Mouse (Mus musculus) lung, embryonic 14.5 days (tissue): ENCODE results near the gene Nxpe3. TPM values are rescaled to one million over a fixed set of nuclear protein-coding genes. Genes with fewer than 3 reads are reported as not detected.

Experiments used
- ATAC-seq: fragments of 200-750 bp; cut with Nextera tagmentation; 2 replicates; pipeline ENCODE4 v1.8.0; 2017; ENCODE audit warnings: mild to moderate bottlenecking, moderate TSS enrichment, moderate library complexity; ENCODE audit not compliant: insufficient read depth
- DNase-seq: peaks from one replicate; pipeline ENCODE4 v3.0.0-alpha.2; 2015
- H3K27ac ChIP-seq: fragments of 300-500 bp; sonication (generic); 2 replicates; pipeline ENCODE4 v1.5.1; 2014; ENCODE audit warnings: low read depth, mild to moderate bottlenecking, moderate library complexity
- H3K27me3 ChIP-seq: fragments of 300-500 bp; sonication (generic); 2 replicates; pipeline ENCODE4 v1.6.1; 2014; ENCODE audit warnings: low read length, control low read depth; ENCODE audit not compliant: insufficient read depth
- H3K36me3 ChIP-seq: fragments of 300-500 bp; sonication (generic); 2 replicates; pipeline ENCODE4 v1.6.1; 2014; ENCODE audit warnings: control low read depth; ENCODE audit not compliant: insufficient read depth
- H3K4me1 ChIP-seq: fragments of 300-500 bp; sonication (generic); 2 replicates; pipeline ENCODE4 v1.6.1; 2014; ENCODE audit warnings: antibody characterized with exemption, control low read depth; ENCODE audit not compliant: insufficient read depth
- H3K4me2 ChIP-seq: fragments of 300-500 bp; sonication (generic); 2 replicates; pipeline ENCODE4 v1.6.1; 2014; ENCODE audit warnings: mild to moderate bottlenecking
- H3K4me3 ChIP-seq: fragments of 300-500 bp; sonication (generic); 2 replicates; pipeline ENCODE4 v1.5.1; 2014; ENCODE audit warnings: low read depth, low read length
- H3K9ac ChIP-seq: fragments of 300-500 bp; sonication (generic); 2 replicates; pipeline ENCODE4 v1.6.1; 2014
- H3K9me3 ChIP-seq: fragments of 300-500 bp; sonication (generic); 2 replicates; pipeline ENCODE4 v1.6.1; 2016; ENCODE audit warnings: low read depth, low read length, control low read depth
- CTCF ChIP-seq: IDR thresholded peaks from 2 replicates; pipeline ENCODE4 v1.5.1; 2016; ENCODE audit warnings: antibody characterized with exemption, low read depth
- WGBS: fragments of 180-500 bp; shearing (Covaris S2); extraction: QIAGEN DNeasy Blood & Tissue Kit; methylation state at CpG from one replicate; pipeline ENCODE4 v1.1.7; 2014; 5-methylcytosine and 5-hydroxymethylcytosine counted together
- polyA plus RNA-seq: library from polyadenylated mRNA; unstranded; fragments of >200 nt; fragmentation: Nextera tagmentation; extraction: Ambion mirVana; gene quantifications from 2 replicates; pipeline ENCODE4 v1.2.1, GENCODE M21; 2014

Gene Nxpe3
- polyA plus RNA-seq, 1 experiment from 2014 or later: 1.7 TPM

- 61% methylated on average over 6 of the region's 6 CpGs for WGBS
- peak; percentile 58; the same call in 1 of the 2 replicates for ATAC-seq
These were observed 36.6 kb downstream of the Nxpe3 start for GRCm38 (mm10) chr16:55858465-55858864.

GRCm38 (mm10) chr16:55852943-55853727 lies 42.0 kb downstream of the Nxpe3 start:
- ATAC-seq: peak; percentile 58; the same call in 1 of the 2 replicates

More at GRCm38 (mm10) chr16:55858465-55858864, 36.6 kb downstream of the Nxpe3 start:
- H3K27ac ChIP-seq: no peak overlapping the region
- H3K9me3 ChIP-seq: no peaks in the 10 kb centered on the region
- H3K4me1 ChIP-seq: no peaks in the 10 kb centered on the region
- H3K4me2 ChIP-seq: no peak overlapping the region
- DNase-seq: peak; percentile 74
- no peak overlapping the region for H3K9ac ChIP-seq
- no peaks in the 10 kb centered on the region for H3K36me3 ChIP-seq
- no peaks in the 10 kb centered on the region for H3K27me3 ChIP-seq
- TF ChIP-seq CTCF: peak; percentile 68
- H3K4me3 ChIP-seq: no peak overlapping the region

DNA sequence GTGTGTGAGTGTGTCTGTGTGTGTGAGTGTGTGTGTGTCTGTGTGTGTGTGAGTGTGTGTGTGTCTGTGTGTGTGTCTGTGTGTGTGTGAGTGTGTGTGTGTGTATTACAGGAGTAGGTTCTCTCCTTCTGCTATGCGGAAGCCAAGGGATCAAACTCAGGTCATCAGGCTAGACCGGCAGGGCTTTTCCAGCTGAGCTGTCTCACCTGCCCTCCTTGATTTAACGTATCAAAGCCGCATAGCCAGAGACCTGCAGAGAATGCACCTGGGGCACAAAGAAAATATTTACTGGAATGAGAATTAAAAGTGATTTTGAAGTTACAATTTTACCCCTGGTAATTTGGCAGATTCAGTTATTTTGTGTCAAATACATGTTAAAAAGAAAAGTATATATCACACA lies 42.6 kb downstream of the Nxpe3 start:
- Histone ChIP-seq H3K4me3 (no peak overlapping the region), H3K9ac (no peak overlapping the region), H3K4me1 (no peaks in the 10 kb centered on the region), H3K4me2 (no peak overlapping the region), H3K36me3 (0 out of 2 replicates have a peak, but pooled peaks cover 4% of the 10 kb centered on the region), H3K27ac (no peak overlapping the region), H3K9me3 (no peaks in the 10 kb centered on the region), H3K27me3 (no peaks in the 10 kb centered on the region)
- TF ChIP-seq CTCF: no peak
- DNase-seq (no peak), ATAC-seq (no peak; the same call in 1 of the 2 replicates)
- 37% methylated on average over 4 of the region's 4 CpGs for WGBS

More at GRCm38 (mm10) chr16:55852943-55853727, 42.0 kb downstream of the Nxpe3 start:
- no peak overlapping the region for H3K27ac ChIP-seq
- no peak overlapping the region for H3K9ac ChIP-seq
- no peaks in the 10 kb centered on the region for H3K9me3 ChIP-seq
- H3K27me3 ChIP-seq: no peaks in the 10 kb centered on the region
- TF ChIP-seq CTCF: peak; percentile 89
- H3K4me2 ChIP-seq: no peak overlapping the region
- H3K4me3 ChIP-seq: no peak overlapping the region
- WGBS: 49% methylated on average over 19 of the region's 19 CpGs
- peak; percentile 94 for DNase-seq
- H3K36me3 ChIP-seq: 0 out of 2 replicates have a peak, but pooled peaks cover 4% of the 10 kb centered on the region
- no peaks in the 10 kb centered on the region for H3K4me1 ChIP-seq

DNA sequence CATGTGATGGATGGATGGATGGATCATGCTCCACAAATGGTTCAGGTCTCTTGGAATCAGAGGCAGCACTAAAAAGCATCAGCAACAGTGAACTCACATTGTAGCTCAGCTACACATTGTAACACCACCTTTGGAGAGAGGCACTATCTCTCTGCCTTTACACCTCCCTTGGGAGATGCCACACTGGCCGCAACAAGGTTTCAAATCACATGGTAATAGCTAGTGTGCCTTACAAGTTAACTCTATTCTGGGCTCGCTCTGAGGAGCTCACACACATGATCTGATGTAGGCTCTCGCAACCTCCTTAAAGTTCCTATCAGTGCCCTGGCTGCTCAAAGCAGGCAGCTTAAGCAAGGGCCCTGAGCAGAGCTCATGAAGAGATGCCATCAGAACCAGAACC lies 44.6 kb downstream of the Nxpe3 start:
- ATAC-seq (no peak), DNase-seq (no peak)
- no peaks in the 10 kb centered on the region for H3K9me3 ChIP-seq
- TF ChIP-seq CTCF: no peak
- H3K27ac ChIP-seq: no peak overlapping the region
- WGBS: 93% methylated on average over 3 of the region's 3 CpGs
- no peak overlapping the region for H3K9ac ChIP-seq
- 0 out of 2 replicates have a peak, but pooled peaks cover 6% of the 10 kb centered on the region for H3K36me3 ChIP-seq
- H3K4me3 ChIP-seq: no peak overlapping the region
- no peak overlapping the region for H3K4me2 ChIP-seq
- H3K27me3 ChIP-seq: no peaks in the 10 kb centered on the region
- H3K4me1 ChIP-seq: no peaks in the 10 kb centered on the region

GRCm38 (mm10) chr16:55847679-55848078 lies 47.4 kb downstream of the Nxpe3 start:
- Histone ChIP-seq H3K4me2 (no peak overlapping the region), H3K4me3 (no peak overlapping the region), H3K36me3 (peaks cover 19% of the 10 kb centered on the region; the same call in 1 of the 2 replicates), H3K9me3 (no peaks in the 10 kb centered on the region), H3K9ac (no peak overlapping the region), H3K4me1 (no peaks in the 10 kb centered on the region), H3K27me3 (no peaks in the 10 kb centered on the region), H3K27ac (no peak overlapping the region)
- 71% methylated on average over 8 of the region's 8 CpGs for WGBS
- DNase-seq (no peak), ATAC-seq (peak; percentile 41; the same call in 1 of the 2 replicates)
- TF ChIP-seq CTCF: no peak

GRCm38 (mm10) chr16:55844847-55845246 lies 50.2 kb downstream of the Nxpe3 start:
- DNase-seq (no peak), ATAC-seq (no peak)
- Histone ChIP-seq H3K4me2 (no peak overlapping the region), H3K9ac (no peak overlapping the region), H3K27me3 (no peaks in the 10 kb centered on the region), H3K4me3 (no peak overlapping the region), H3K9me3 (no peaks in the 10 kb centered on the region), H3K4me1 (no peaks in the 10 kb centered on the region), H3K27ac (no peak overlapping the region), H3K36me3 (peaks cover 19% of the 10 kb centered on the region; the same call in 1 of the 2 replicates)
- WGBS: 96% methylated on average over 3 of the region's 3 CpGs
- TF ChIP-seq CTCF: no peak

DNA sequence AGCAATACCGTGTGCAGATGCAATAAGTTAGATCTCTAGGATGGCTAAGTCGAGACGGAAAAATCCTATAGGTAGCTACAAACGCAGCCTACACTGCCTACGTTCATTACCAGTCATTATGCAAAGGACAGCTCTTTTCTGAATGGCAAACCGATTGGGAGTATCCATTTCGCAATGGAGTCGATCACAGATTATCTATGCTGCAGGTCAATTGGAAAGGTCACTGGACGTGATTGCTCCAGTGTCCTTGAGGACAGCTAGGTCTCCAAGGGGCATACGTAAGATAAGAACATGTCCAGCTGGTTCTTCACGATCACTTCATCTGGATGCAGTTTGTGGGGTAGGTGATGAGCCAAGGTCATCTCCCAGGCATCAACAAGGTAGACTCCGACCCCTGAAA lies 51.2 kb downstream of the Nxpe3 start:
- H3K4me1 ChIP-seq: no peaks in the 10 kb centered on the region
- no peak for TF ChIP-seq CTCF
- no peak for DNase-seq
- H3K9me3 ChIP-seq: no peaks in the 10 kb centered on the region
- ATAC-seq: no peak
- 96% methylated on average over 12 of the region's 12 CpGs for WGBS
- no peak overlapping the region for H3K27ac ChIP-seq
- H3K27me3 ChIP-seq: no peaks in the 10 kb centered on the region
- no peak overlapping the region for H3K9ac ChIP-seq
- H3K4me2 ChIP-seq: no peak overlapping the region
- H3K4me3 ChIP-seq: no peak overlapping the region
- peaks cover 19% of the 10 kb centered on the region; the same call in 1 of the 2 replicates for H3K36me3 ChIP-seq
